Mouse (Mus musculus): ENCODE results near the gene Coro1b.

The Coro1b gene

DNA sequence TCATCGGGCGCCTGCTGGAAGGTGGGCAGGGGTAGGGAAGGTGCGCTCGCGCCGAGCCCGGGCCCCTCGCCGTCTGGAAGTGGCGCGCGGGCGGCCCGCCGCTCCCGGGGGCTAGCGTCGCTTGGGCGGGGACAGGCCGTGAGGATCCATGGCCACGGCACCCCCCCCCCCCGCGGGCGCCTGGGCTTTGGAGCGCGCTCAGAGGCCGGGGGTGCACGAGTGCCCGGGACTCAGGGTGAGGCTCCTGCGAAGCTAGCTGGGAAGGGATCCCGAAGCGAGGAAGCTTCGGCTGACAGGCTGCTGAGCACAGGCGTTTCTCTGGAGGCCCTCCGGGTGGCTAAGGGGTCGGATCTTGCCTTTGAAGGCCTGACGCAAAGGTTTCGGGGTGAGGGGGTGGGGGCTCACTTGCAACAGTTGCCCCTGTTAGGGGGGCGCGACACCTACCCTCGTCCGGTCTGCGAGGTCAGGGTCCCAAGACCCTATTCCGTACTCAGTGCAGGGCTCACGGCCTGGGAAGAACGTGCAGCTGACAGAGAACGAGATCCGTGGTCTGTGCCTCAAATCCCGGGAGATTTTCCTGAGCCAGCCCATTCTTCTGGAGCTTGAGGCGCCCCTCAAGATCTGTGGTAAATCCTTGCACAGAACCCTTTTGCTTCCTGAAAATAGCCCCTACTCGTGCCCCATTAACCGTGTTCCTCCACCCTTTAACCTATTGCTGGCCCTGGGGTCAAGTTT, 44.0 kb downstream of the Coro1b start:
- DNase-seq = no peak

- no peak for DNase-seq
Measured at GRCm38 (mm10) chr19:4193129-4193528, 44.7 kb downstream of the Coro1b start.

DNA sequence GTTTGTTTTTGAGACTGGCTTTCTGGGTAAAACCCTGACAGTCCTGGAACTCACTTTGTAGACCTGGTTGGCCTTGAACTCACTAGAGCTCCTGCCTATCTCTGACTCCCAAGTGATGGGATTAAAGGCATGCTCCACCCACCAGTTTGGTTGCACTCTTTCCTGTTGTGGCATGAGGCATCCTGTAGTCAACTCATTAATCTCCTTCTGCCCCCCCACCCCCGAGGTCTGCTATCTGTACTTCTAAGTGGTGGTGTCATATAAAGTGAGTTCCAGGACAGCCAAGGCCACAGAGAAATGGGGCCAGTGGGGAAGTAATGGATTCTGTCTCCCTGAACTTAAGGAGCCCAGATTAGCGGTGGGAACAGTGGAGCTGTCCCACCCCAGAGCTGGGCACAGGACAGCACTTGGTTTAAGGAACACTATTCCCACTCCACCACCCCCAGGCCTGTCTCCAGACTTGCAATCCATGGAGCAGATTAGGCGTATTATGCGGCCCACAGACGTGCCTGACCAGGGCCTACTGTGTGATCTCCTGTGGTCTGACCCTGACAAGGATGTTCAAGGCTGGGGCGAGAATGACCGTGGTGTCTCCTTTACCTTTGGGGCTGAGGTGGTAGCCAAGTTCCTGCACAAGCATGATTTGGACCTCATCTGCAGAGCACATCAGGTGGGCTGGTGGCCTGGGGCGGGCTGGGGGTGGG, 45.8 kb downstream of the Coro1b start:
- DNase-seq = no peak

GRCm38 (mm10) chr19:4194776-4195650, 46.6 kb downstream of the Coro1b start:
- DNase-seq = no peak

DNA sequence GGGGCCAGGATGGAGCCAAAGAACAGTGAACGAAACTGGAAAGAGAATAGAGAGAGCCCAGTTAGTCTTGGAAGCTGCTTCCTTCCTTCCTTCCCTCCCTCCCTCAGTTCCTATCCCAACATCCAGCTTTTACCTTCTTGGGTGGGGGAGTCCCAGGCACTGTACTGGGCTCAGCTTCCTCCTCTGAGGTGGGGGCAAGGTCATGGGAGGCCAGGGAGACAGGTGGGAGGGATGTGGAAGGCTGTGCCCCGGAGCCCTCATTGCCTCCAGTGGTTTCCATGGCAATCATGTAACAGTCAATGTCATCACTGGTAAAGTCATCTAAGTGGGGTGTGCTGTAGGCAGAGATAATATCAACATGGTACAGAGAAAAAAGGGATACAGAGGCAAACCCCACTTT, 47.6 kb downstream of the Coro1b start:
- DNase-seq = no peak

GRCm38 (mm10) chr19:4196548-4196947, 48.1 kb downstream of the Coro1b start:
- no peak for DNase-seq

DNA sequence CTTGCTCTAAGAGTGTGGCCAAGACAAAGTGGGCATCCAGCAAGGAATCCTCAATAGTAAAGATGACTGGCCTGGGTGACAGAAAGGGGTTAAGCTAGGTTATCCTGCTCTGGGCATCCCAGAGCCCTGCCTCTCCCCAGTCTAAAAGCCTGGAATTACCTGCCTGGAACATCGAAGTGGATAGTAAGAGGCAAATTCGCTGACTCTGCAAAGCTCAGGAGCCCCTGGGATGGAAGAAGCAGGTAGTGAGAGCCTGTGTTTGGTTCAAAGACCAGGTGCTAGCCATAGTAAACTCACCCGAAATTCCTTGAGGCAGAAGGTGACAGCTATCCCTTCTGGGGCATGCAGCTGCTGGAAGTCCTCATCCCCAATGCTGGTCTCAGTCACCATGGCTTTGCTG, 48.8 kb downstream of the Coro1b start:
- no peak for DNase-seq

DNA sequence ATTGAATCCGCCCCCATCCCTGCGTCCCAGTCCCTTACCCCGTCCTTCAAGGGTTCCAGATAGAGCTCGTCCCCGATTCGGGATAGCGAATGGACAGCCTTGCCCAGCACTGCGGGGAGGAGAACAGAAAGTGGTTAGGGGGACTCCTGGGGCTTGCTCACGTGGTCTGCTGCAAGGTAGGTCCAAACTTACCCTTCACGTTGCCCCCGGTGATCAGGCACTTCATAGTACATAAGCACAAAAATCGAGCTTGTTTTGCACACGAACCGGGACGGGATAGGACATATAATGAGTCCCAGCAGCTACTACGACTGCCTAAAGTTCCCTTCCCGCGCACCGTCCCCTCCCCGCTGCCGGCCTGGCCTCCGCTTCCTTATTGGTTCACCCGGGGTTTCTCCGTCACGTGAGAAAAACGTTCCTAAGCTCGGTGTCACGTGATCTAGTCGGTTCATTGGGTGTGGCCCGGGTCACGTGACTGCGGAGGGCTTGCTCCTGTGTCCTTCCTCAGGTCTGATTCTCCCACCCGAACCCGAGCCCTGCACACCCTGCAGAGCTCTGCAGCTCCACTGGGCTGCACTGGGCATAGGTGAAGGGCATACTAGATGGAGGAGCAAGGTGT, 53.0 kb downstream of the Coro1b start, which contains the start of gene Rad9a:
Rad9a (minus strand) TSS at position 372 of the 619 bp plus-strand sequence.
- DNase-seq = peak; percentile 98

GRCm38 (mm10) chr19:4202149-4202548, 53.7 kb downstream of the Coro1b start:
- DNase-seq = no peak

- DNase-seq = no peak
Measured at GRCm38 (mm10) chr19:4203148-4203547, 54.7 kb downstream of the Coro1b start.
